Mouse (Mus musculus) heart, adult 18-20 months (tissue): ENCODE data around the gene Glt8d2. TPM values are rescaled to one million over a fixed set of nuclear protein-coding genes. Genes with fewer than 3 reads are reported as not detected.
"Not testable (repeated sequence)": the region's sequence is repeated elsewhere in the genome, so short reads cannot be mapped to it uniquely, and the experiment has no call there.

Experiments used
- DNase-seq, 2 experiments: peaks; one replicate each; pipeline ENCODE4 v3.0.0; 2021 to 2022; ENCODE audit warnings: mixed read lengths in 1 of 2
- total RNA-seq, 2 experiments: library from RNA; stranded (reverse); gene quantifications; 2 replicates each; pipeline ENCODE4 v1.2.3; 2021

Gene Glt8d2
- total RNA-seq, 2 experiments from 2014 or later: 2.1 to 3.0 TPM

DNA sequence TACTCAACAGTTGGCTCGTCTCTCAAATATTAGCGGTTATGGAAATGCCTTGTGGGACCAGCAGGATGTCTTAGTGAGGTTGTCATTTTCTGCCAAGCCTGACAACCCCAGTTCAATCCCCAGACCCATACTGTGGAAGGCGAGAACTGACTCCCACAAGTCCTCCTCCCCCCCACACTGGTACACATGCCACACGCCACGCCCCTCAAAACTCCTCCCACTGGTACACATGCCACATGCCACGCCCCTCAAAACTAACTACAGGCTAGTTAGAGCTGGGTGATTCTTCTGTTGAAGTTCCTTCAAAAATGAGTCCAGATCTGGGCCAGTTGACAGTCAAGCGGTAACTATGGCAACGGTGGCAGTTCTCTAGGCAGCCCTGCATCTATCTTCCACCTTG lies 44.4 kb downstream of the Glt8d2 start:
- DNase-seq: no peak

DNA sequence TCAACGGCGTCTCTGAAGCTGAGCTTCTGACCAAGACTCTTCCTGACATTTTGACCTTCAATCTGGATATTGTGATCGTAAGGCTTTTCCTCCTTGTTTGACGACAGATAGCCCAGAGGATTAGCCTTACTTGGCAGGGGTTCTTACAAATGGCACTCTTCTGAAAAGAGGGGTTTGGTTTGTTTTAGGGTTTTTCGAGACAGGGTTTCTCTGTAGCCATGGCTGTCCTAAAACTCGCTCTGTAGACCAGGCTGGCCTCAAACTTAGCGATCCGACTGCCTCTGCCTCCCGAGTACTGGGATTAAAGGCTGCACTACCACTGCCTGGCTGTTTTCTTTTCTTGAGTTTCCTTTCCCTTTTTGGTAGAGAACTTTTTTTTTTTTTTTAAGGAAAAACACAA lies 49.0 kb downstream of the Glt8d2 start:
- no peak for DNase-seq

DNA sequence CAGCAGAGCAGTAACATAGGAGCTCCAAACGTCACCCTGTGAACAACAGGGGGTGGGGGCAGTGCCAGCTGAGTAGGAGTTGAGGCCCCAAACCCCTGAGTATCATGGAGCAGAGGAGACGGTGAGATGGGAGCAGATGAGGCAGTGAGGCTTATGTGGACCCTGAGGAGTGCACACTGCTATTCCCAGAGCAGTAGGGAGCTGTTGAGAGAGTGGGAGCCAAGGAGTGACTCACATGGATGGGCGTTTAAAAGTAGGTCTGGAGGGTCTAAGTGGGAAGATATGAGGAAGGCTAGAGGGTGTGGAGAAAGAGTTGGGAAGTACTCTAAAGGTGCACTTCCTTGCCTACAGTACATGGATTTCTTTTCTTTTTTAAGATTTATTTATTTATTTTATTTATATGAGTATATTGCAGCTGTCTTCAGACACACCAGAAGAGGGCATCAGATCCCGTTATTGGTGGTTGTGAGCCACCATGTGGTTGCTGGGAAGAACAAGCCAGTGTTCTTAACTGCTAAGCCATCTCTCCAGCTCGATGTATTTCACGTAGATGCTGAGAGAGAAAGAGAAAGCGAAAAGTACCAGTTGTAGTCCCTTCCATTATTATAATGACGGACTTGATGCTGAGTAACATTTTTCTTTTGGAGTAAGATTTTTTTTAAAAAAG lies 51.3 kb downstream of the Glt8d2 start:
- no peak for DNase-seq

DNA sequence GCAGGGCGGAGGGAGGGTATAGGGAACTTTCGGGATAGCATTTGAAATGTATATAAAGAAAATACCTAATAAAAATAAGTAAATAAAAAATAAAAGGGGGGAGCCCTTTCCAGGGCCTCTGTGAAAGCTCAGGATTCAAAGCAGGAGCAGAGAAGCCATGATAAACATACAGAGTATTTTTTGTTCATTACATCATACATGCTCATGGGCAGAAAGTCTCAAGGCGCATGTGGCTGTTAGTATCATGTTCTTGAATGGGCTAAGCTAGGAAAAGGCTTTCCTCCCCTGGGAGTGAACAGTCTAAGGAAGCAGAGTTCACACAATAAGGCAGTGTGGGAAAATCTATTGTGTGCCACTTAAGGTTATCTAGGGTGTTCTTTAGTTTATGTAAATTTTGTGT lies 54.1 kb downstream of the Glt8d2 start:
- DNase-seq: no peak

DNA sequence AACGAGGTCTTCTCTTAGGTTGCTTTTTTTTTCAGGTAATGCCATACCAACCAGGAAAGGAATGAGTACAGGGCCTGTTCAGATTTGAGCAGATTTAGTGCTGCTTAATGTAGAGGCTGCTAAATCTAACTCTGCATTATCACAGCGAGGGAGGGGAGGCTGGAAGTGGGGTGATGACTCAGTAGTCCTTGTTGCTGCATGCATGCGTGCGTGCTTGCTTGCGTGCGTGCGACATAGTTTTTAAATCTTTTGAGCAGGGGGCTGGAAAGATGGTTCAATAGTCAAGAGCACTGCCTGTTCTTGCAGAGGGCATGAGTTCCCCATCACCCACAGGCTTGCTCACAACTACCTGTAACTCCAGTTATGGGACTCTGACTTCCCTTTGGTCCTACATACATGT lies 56.1 kb downstream of the Glt8d2 start:
- no peak for DNase-seq

DNA sequence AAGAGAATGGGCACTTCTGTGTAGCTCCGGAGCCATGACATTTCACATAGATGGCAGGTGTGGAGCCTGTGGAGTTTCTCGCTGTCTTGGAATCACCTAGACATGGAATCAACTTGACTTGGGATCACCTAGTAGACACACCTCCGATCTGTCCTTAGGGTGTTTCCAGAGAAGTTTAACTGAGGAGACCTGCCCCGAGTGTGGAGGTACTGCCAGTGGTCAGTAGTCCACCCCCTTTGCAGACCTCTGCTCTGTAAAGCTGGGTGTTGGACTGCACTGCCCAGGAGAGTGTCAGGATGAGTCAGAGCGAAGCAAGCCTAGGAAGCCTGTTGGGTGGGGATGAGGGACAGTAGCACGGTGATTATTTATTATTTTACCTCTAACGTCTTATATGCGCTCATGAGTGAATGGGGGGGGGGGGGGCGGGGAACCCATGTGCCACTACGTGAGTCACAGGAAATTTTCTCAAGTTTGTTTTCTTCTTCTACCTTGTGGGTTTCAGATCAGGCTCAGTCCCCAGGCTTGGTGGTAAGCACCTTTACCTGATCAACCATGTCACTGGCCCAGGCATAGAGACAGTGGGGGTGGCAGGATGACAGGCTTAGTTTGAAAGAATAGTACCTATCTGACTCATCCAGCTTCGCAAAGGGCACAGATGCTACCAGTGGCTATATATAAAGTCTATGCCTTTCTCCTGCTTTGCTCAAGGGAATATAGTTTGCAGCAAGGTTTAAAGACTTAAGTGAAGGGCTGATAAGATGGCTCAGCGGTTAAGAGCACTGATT lies 57.8 kb downstream of the Glt8d2 start:
- DNase-seq: no peak

DNA sequence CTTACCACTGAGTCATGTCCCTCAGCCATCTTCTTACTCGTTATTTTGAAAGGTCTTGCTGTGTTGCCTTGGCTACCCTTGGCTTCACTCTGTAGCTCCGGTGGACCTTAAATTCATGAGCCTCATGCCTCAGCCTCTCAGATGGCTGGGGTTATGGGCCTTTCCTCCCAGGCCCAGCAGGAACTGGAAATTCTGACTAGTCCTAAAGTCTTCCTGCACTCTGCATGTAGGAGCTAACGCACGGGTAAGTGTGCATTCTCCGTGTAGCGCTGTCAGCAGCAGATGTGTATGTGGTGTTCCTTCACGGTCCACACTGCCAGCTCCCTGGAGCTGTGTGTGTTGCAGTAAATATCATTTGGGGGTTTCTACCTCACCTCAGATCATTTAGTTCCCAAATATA lies 59.3 kb downstream of the Glt8d2 start:
- no peak for DNase-seq

DNA sequence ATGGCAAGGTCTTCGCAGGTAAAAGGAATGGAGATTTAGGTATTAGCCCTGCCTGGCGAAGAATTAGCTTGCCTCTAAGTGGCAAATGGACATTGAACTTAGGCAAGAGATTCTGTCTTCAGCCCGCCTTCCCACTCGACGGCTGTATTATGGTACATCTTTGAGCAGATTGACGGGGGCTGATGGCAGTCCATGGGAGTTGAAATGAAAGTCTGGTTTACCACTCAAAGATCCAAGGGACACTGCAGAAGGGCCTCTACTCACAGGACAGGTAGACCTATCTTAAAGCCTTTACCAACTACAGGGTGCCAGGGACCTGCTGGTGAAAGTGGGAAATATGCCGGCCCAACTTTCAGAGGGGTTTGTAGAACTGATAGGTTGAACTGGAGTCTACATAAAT lies 60.0 kb downstream of the Glt8d2 start:
- no peak for DNase-seq

DNA sequence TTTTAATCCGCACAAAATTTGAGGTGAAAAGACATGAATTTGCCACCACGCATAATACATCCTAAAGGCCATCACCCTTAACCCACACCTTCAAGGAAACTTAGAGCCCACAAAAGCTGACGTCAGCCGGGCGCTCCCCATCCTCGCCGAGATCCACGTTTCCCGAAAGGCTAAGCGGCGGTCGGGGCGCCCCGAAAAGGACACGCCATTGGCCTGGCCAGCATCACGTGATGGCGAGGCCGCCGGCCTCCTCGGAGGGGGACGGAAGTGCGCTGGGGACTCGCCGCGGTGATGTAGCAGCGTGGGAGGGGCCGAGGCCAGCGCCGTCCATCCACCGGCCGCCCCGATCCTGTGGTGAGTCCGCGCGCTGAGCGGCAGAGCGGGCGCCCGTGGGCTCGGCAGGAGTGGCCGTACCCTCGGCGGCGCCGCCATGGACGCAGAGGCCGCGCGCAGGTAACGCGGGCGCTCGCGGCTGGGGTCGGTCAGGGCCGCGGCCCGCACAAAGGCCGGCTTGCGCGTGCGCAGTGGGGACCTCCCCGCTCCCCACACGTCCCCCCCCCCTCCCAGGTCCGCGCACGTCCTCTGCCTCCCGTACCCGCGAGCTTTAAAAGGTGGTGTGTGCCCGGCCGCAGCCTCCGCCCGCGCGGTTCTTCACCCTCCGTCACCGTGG lies 60.7 kb downstream of the Glt8d2 start, which contains the start of gene Tdg:
Gene Tdg, plus strand, starts transcription at position 243 of the 670 bp plus-strand sequence.
- peak; percentile 90 to 96 for DNase-seq

DNA sequence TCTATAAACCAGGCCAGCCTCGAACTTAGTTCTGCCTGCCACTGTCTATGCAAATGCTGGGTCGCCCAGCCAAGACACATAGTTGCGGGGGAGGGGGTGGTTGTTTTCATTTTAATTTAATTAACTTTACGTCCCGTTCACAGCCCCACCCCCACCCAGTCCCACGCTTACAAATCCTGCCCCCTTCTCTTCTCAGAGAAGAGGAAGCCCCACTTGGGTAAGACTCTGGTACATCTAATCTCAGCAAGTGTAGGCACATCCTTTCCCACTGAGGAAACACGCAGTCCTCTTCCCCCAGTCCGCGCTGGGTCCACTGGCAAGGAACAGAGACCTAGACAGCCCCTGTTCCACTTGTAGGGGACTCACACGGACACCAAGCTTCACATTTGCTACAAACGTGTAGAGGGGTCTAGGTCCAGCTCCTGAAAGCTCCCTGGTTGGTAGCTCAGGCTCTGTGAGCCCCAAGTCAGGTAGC lies 61.3 kb downstream of the Glt8d2 start:
- no peak for DNase-seq

DNA sequence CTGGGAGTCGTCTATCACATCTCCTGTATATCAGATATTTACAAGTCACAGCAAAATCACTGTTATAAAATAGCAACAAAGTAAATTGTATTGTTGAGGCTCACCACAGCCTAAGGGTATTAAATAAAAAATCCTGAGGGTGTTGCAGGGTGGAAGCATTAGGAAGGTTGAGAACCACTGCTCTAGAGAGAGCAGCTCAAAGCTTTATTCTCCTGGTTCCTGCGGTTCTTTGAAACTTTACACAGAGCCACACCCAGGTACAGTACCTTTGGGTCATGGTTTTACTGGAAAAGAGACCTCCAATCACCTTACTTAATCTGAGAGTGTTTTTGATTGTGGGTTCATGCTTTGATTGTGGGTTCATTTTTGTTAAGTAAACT lies 66.9 kb downstream of the Glt8d2 start:
- not testable (repeated sequence) for DNase-seq

DNA sequence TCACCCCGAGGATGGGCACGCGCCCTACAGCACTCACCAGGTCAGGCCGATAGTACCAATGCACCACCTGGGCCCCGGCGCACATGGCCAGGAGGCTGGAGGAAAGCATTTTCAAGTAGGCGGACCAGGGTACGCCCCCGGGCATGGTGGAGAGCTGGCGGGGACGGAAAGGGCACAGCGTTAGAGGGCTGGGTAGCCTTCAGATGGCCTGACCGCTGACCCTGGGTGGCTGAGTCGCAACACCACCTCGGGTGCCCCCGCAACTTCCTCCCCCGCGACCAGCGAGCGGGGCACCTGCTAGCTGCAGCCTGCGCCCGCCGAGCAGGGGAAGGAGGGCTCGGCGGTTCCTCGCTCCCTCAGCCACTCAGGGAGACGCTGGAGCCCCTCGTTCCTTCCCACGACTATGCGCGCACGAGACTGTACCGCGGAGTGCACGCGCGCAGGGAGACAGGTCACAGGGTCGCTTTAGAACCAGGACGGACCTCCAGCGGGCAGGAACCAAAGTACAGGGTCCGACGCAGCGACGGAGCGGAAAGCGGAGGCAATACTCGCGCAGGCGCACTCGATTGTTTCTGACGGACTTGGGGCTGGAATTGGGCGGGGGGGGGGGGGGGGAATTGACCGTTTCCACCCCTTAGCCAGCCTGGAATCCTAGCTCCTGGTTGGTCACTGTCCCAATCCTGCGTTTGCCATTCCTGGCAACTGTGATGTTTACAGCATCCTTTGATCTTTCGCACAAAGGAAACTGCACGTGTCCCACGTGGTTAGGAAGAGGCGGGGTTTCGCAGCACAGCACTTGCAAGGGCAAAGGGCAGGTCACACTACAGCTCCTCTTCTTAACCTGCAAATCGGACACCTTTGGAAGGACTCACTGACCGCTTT lies 67.5 kb downstream of the Glt8d2 start, which contains the start of gene 1190007I07Rik:
Gene 1190007I07Rik, minus strand, starts transcription at position 558 of the 882 bp plus-strand sequence.
- peak; percentile 91 to 92 for DNase-seq

DNA sequence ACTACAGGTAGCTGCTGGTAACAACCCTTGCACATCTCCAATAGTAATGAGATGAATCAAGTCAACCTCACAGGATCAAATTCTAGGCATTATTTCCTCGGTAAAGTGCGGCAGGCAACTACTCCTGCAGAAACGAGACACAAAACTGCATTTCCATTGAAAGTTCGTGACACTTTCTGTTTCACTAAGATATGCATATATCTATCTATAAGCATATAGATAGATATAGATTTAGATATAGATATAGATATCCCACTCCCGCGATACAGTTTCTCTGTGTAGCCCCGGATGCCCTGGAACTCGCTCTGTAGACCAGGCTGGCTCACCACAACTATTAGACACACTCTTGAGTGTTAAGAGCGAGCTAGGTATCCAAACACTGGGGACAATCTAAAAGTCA lies 68.2 kb downstream of the Glt8d2 start:
- DNase-seq: no peak

Other genes with a start within 250 kb of the Glt8d2 start
- gene Gm1553, start 198.0 kb downstream of the Glt8d2 start, total RNA-seq: not detected
- 10 to 100 TPM; 27.6 to 35.3 TPM for gene 1190007I07Rik, start 67.4 kb downstream of the Glt8d2 start, total RNA-seq
- gene Tdg, start 60.8 kb downstream of the Glt8d2 start, total RNA-seq: 1 to 10 TPM; 8.6 to 9.6 TPM
- 10 to 100 TPM; 29.9 to 32.3 TPM for gene Hcfc2, start 5.5 kb upstream of the Glt8d2 start, total RNA-seq
- 10 to 100 TPM; 13.0 to 14.5 TPM for gene Nfyb, start 73.5 kb upstream of the Glt8d2 start, total RNA-seq
- 10 to 100 TPM; 52.4 to 56.4 TPM for gene Txnrd1, start 143.3 kb upstream of the Glt8d2 start, total RNA-seq
- gene Eid3, start 176.0 kb upstream of the Glt8d2 start, total RNA-seq: under 1 TPM; 0.20 to 0.28 TPM